Mouse (Mus musculus) left cerebral cortex, postnatal 25 days (tissue): Measurements from ENCODE around the gene Asb10. TPM values are rescaled to one million over a fixed set of nuclear protein-coding genes. Genes with fewer than 3 reads are reported as not detected.
A peak's percentile ranks its signal among the peaks of the same experiment; 100 is the strongest.
"Not testable (repeated sequence)": the region's sequence is repeated elsewhere in the genome, so short reads cannot be mapped to it uniquely, and the experiment has no call there.

Experiments
- DNase-seq, 2 experiments: peaks; one replicate each; pipeline ENCODE4 v3.0.0; 2022; ENCODE audit warnings: low spot score in 2 of 2, mixed read lengths in 1 of 2
- intact Hi-C: fragments of 180-260 bp; cut with DNase I; formaldehyde crosslinking; loops from one replicate; pipeline ENCODE4 v1.15.1; 2025
- total RNA-seq, 2 experiments: library from RNA; stranded (reverse); gene quantifications; 2 replicates each; pipeline ENCODE4 v1.2.3; 2021

Asb10 gene
- not detected for total RNA-seq

- peak; percentile 20 to 60 for DNase-seq
- intact Hi-C loops = no loop called here
Observed at GRCm38 (mm10) chr5:24540387-24541143, at the start of gene Asb10. Gene Asb10 (minus strand): TSS chr5:24540978.

GRCm38 (mm10) chr5:24589511-24590500 lies 49.0 kb upstream of the Asb10 start:
- intact Hi-C loops = no loop called here
- no peak for DNase-seq

GRCm38 (mm10) chr5:24587200-24587577 lies 46.4 kb upstream of the Asb10 start:
- DNase-seq = peak in 1 of 2 experiments; percentile 82
- intact Hi-C loops = no loop called here

GRCm38 (mm10) chr5:24586547-24587199 lies 45.9 kb upstream of the Asb10 start, which contains the start of gene Chpf2:
Gene Chpf2 (plus strand): TSS chr5:24586741.
- peak; percentile 85 to 90 for DNase-seq
- intact Hi-C loops = loop anchor here (1.0 kb wide), 1 partner anchor 9 kb away; the partner anchor contains the start of gene Abcf2

GRCm38 (mm10) chr5:24586106-24586505 lies 45.3 kb upstream of the Asb10 start:
- intact Hi-C loops = loop anchor here (1.0 kb wide), 1 partner anchor 9 kb away; the partner anchor contains the start of gene Abcf2
- DNase-seq = no peak

- DNase-seq = no peak
- intact Hi-C loops = no loop called here
Observed at GRCm38 (mm10) chr5:24578109-24578963, 37.6 kb upstream of the Asb10 start.

GRCm38 (mm10) chr5:24577183-24577929 lies 36.6 kb upstream of the Asb10 start, which contains the start of gene Abcf2:
Gene Abcf2 (minus strand): TSS chr5:24577467.
- DNase-seq = peak; percentile 100
- intact Hi-C loops = loop anchor here (1.0 kb wide), 1 partner anchor 9 kb away; the partner anchor contains the start of gene Chpf2

- intact Hi-C loops = loop anchor here (1.0 kb wide), 1 partner anchor 10 kb away; the partner anchor contains the start of gene Chpf2
- no peak for DNase-seq
Observed at GRCm38 (mm10) chr5:24576801-24577182, 36.0 kb upstream of the Asb10 start.

- intact Hi-C loops = no loop called here
- no peak for DNase-seq
Observed at GRCm38 (mm10) chr5:24575948-24576347, 35.2 kb upstream of the Asb10 start.

- no peak for DNase-seq
- intact Hi-C loops = no loop called here
Observed at GRCm38 (mm10) chr5:24556709-24557108, 15.9 kb upstream of the Asb10 start, which contains the start of gene 4931409K22Rik. Gene 4931409K22Rik (minus strand): TSS chr5:24556809.

GRCm38 (mm10) chr5:24555335-24555734 lies 14.6 kb upstream of the Asb10 start:
- intact Hi-C loops, DNase-seq: not testable (repeated sequence)

GRCm38 (mm10) chr5:24553621-24554244 lies 13.0 kb upstream of the Asb10 start:
- intact Hi-C loops = no loop called here
- DNase-seq = no peak

- intact Hi-C loops = no loop called here
- no peak for DNase-seq
Observed at GRCm38 (mm10) chr5:24551317-24551688, 10.5 kb upstream of the Asb10 start.

- intact Hi-C loops = no loop called here
- DNase-seq = peak; percentile 53 to 72
Observed at GRCm38 (mm10) chr5:24550598-24551316, 10.0 kb upstream of the Asb10 start.

- DNase-seq = no peak
- intact Hi-C loops = no loop called here
Observed at GRCm38 (mm10) chr5:24542643-24543042, 1.9 kb upstream of the Asb10 start.

GRCm38 (mm10) chr5:24541144-24541569 lies 379 bp upstream of the Asb10 start:
- DNase-seq = peak in 1 of 2 experiments; percentile 8
- intact Hi-C loops = no loop called here
